Mouse (Mus musculus) heart, postnatal 0 days (tissue): Measurements from ENCODE around the gene Ecsit. TPM values are rescaled to one million over a fixed set of nuclear protein-coding genes. Genes with fewer than 3 reads are reported as not detected.

Experiments
- ATAC-seq: fragments of 200-750 bp; cut with Nextera tagmentation; 2 replicates; pipeline ENCODE4 v1.8.0; 2017; ENCODE audit warnings: low read depth, moderate number of reproducible peaks, moderate library complexity; ENCODE audit not compliant: insufficient read depth
- DNase-seq: peaks from one replicate; pipeline ENCODE4 v3.0.0-alpha.2; 2016; ENCODE audit warnings: low spot score
- H3K27ac ChIP-seq: fragments of 300-500 bp; sonication (generic); 2 replicates; pipeline ENCODE4 v1.5.1; 2014; ENCODE audit warnings: low read depth, mild to moderate bottlenecking
- H3K27me3 ChIP-seq: fragments of 300-500 bp; sonication (generic); 2 replicates; pipeline ENCODE4 v1.6.1; 2014; ENCODE audit warnings: low read length, mixed read lengths; ENCODE audit not compliant: control insufficient read depth, insufficient read depth
- H3K36me3 ChIP-seq: fragments of 300-500 bp; sonication (generic); replicated peaks from 2 replicates; pipeline ENCODE4 v1.6.1; 2014; ENCODE audit warnings: low read length, mixed read lengths; ENCODE audit not compliant: control insufficient read depth, insufficient read depth
- H3K4me1 ChIP-seq: fragments of 300-500 bp; sonication (generic); 2 replicates; pipeline ENCODE4 v1.6.1; 2014; ENCODE audit warnings: antibody characterized with exemption; ENCODE audit not compliant: control insufficient read depth, insufficient read depth
- H3K4me2 ChIP-seq: fragments of 300-500 bp; sonication (generic); 2 replicates; pipeline ENCODE4 v1.6.1; 2014; ENCODE audit warnings: low read depth, mild to moderate bottlenecking, low read length, moderate library complexity
- H3K4me3 ChIP-seq: fragments of 300-500 bp; sonication (generic); 2 replicates; pipeline ENCODE4 v1.5.1; 2014; ENCODE audit warnings: low read depth, low read length
- H3K9ac ChIP-seq: fragments of 300-500 bp; sonication (generic); replicated peaks from 2 replicates; pipeline ENCODE4 v1.6.1; 2014; ENCODE audit warnings: low read depth, low read length, mixed read lengths
- H3K9me3 ChIP-seq: fragments of 300-500 bp; sonication (generic); replicated peaks from 2 replicates; pipeline ENCODE4 v1.6.1; 2016; ENCODE audit warnings: low read length; ENCODE audit not compliant: control insufficient read depth
- CTCF ChIP-seq: IDR thresholded peaks from 2 replicates; pipeline ENCODE4 v1.5.1; 2016; ENCODE audit warnings: antibody characterized with exemption, control low read depth, low read depth
- EP300 ChIP-seq: IDR thresholded peaks from 2 replicates; pipeline ENCODE4 v1.6.1; 2016; ENCODE audit warnings: antibody characterized with exemption, low read depth
- WGBS: fragments of 180-500 bp; shearing (Covaris S2); extraction: QIAGEN DNeasy Blood & Tissue Kit; methylation state at CpG from one replicate; pipeline ENCODE4 v1.1.7; 2014; 5-methylcytosine and 5-hydroxymethylcytosine counted together
- polyA plus RNA-seq: library from polyadenylated mRNA; unstranded; fragments of >200 nt; fragmentation: Nextera tagmentation; extraction: Ambion mirVana; gene quantifications from 2 replicates; pipeline ENCODE4 v1.2.1, GENCODE M21; 2015
- total RNA-seq: library from RNA; depleted of rRNA; stranded (reverse); fragments of >200 nt; gene quantifications from 2 replicates; pipeline ENCODE4 v1.2.3, GENCODE M21; 2014; ENCODE audit warnings: low replicate concordance

Ecsit gene
- total and polyA plus RNA-seq, 2 experiments from 2014 or later: 82.0 to 138 TPM

- Histone ChIP-seq H3K27me3 (no peaks in the 10 kb centered on the region), H3K4me3 (no peak overlapping the region), H3K9ac (no peak overlapping the region), H3K27ac (no peak overlapping the region), H3K4me1 (no peaks in the 10 kb centered on the region), H3K4me2 (no peak overlapping the region), H3K36me3 (no peaks in the 10 kb centered on the region), H3K9me3 (no peaks in the 10 kb centered on the region)
- ATAC-seq (no peak), DNase-seq (no peak)
- WGBS: 79% methylated on average over 15 of the region's 15 CpGs
- TF ChIP-seq EP300 (no peak), CTCF (no peak)
Measured at GRCm38 (mm10) chr9:22125246-22126027, 40.2 kb upstream of the Ecsit start.

- no peaks in the 10 kb centered on the region for H3K36me3 ChIP-seq
Measured at GRCm38 (mm10) chr9:22124169-22124568, 38.9 kb upstream of the Ecsit start.

GRCm38 (mm10) chr9:22123069-22123609, 37.9 kb upstream of the Ecsit start:
- Histone ChIP-seq H3K9me3 (no peaks in the 10 kb centered on the region), H3K4me1 (no peaks in the 10 kb centered on the region), H3K4me2 (no peak overlapping the region), H3K9ac (no peak overlapping the region), H3K4me3 (no peak overlapping the region), H3K27me3 (no peaks in the 10 kb centered on the region), H3K36me3 (no peaks in the 10 kb centered on the region), H3K27ac (no peak overlapping the region)
- WGBS: 77% methylated on average over 7 of the region's 7 CpGs
- DNase-seq (no peak), ATAC-seq (no peak)
- TF ChIP-seq EP300: no peak
- TF ChIP-seq CTCF: no peak

More at GRCm38 (mm10) chr9:22124169-22124568, 38.9 kb upstream of the Ecsit start:
- no peak overlapping the region for H3K4me3 ChIP-seq
- H3K4me1 ChIP-seq: no peaks in the 10 kb centered on the region
- H3K9ac ChIP-seq: no peak overlapping the region
- no peak overlapping the region for H3K4me2 ChIP-seq
- TF ChIP-seq EP300: no peak
- no peak for TF ChIP-seq CTCF
- H3K9me3 ChIP-seq: no peaks in the 10 kb centered on the region
- 73% methylated on average over 3 of the region's 3 CpGs for WGBS
- no peak overlapping the region for H3K27ac ChIP-seq
- DNase-seq: no peak
- ATAC-seq: no peak
- H3K27me3 ChIP-seq: no peaks in the 10 kb centered on the region

- no peaks in the 10 kb centered on the region for H3K36me3 ChIP-seq
- H3K9ac ChIP-seq: no peak overlapping the region
- H3K27me3 ChIP-seq: no peaks in the 10 kb centered on the region
- no peak for TF ChIP-seq EP300
- TF ChIP-seq CTCF: no peak
- no peak for ATAC-seq
- H3K27ac ChIP-seq: no peak overlapping the region
- H3K4me3 ChIP-seq: no peak overlapping the region
- no peak overlapping the region for H3K4me2 ChIP-seq
- 70% methylated on average over 3 of the region's 3 CpGs for WGBS
- no peaks in the 10 kb centered on the region for H3K4me1 ChIP-seq
- no peak for DNase-seq
- H3K9me3 ChIP-seq: no peaks in the 10 kb centered on the region
Measured at GRCm38 (mm10) chr9:22122005-22122404, 36.8 kb upstream of the Ecsit start.

- Histone ChIP-seq H3K9me3 (no peaks in the 10 kb centered on the region), H3K36me3 (no peaks in the 10 kb centered on the region), H3K4me3 (no peak overlapping the region), H3K4me1 (no peaks in the 10 kb centered on the region), H3K27ac (no peak overlapping the region), H3K9ac (no peak overlapping the region), H3K27me3 (no peaks in the 10 kb centered on the region), H3K4me2 (no peak overlapping the region)
- no peak for DNase-seq
- TF ChIP-seq EP300: no peak
- TF ChIP-seq CTCF: no peak
- ATAC-seq: no peak
Measured at GRCm38 (mm10) chr9:22121545-22121944, 36.3 kb upstream of the Ecsit start.

- Histone ChIP-seq H3K36me3 (no peaks in the 10 kb centered on the region), H3K27me3 (no peaks in the 10 kb centered on the region), H3K4me2 (no peak overlapping the region), H3K9me3 (no peaks in the 10 kb centered on the region), H3K27ac (no peak overlapping the region), H3K9ac (no peak overlapping the region), H3K4me1 (no peaks in the 10 kb centered on the region), H3K4me3 (no peak overlapping the region)
- ATAC-seq (no peak), DNase-seq (no peak)
- no peak for TF ChIP-seq EP300
- no peak for TF ChIP-seq CTCF
- 79% methylated on average over 4 of the region's 4 CpGs for WGBS
Measured at GRCm38 (mm10) chr9:22119543-22119942, 34.3 kb upstream of the Ecsit start.
